Mouse (Mus musculus) urinary bladder, postnatal 14 days (tissue): ENCODE measurements around the gene Snx30.

ENCODE experiments used
- DNase-seq: peaks from one replicate; pipeline ENCODE4 v3.0.0; 2021; ENCODE audit warnings: low spot score

Snx30 gene

DNA sequence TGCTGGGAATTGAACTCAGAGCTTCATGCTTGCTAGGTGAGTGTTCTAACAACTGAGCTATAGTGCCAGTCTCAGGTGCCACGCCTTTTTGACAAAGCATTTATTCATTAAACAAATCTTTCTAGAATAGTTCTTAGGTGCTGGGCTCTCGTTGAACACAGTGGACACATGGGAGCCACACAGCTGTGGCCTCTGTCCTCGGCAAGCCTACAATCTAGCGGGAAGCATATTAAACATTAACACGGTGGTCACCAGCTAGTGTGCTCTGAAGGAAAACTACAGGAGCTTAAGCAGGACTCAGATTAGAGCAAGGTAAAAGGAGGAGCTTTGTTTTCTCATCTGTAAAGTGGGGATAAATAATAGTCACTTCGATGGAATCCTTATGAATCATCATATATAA lies 101.5 kb downstream of the Snx30 start:
- DNase-seq, result no peak

DNA sequence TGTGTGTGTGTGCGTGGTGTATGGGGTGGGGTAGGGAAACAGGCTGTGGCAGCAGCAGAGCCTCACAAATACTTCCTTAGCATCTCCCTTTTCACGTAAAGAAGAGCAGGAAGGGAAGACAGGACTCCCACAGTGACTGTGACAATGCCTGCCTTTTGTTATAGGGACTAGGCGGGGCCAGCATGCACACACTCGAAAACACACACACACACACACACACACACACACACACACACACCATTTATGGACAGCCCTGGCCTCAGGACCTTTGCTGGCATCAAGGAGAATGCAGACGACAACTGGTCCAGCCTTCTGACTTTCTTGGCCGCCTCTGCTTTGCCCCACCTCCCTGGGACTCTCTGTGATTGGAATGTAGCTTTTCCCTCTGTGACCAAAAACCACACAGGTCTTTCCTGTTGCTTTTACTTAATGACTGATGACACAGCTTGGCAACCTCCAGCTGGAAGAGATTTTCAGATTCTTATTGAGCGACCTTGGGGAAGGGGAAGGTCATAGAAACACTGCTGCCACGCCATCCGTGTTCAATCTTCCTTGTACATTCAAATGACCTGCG lies 102.1 kb downstream of the Snx30 start:
- DNase-seq, result peak; percentile 8

- DNase-seq, result no peak
Measured at GRCm38 (mm10) chr4:59908785-59909184, 103.1 kb downstream of the Snx30 start.

DNA sequence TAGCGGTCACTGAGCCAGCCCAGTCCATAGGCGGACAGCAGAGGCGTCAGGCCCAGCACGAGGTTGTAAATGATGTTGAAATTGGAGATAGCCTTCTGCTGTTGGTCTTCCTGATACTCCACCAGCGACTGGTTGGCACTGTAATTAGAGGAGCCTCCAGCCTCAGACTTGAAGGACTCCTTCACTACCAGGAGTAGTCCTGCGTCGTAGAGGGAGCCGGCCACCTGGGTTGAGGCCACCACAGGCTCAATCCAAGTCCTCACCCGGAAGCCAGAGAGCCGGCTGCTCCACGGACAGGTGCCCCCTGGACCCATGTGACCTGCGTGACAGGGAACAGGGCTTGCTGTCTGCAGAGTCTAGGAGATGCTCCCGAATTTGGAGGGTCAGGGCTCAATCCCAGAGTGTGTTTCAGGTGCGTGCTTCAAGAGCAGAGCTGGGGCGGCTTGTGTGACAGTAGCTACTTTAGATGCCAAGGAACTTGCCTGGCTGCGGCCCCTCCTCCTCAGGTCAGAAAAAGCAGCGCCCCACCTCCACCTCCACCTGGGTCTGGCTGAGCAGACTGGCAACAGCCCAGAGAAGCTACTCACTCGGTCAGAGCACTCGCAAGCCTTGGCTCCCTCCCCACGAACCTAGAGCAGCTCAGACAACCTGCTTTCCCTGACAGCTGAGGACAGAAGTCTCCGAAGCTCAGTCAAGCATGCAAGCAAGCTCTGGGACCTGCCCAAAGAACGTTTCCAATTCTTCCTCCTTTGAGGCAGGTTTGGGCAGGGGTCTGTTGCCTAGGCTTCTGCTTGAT lies 109.2 kb downstream of the Snx30 start, which contains the start of gene Slc46a2:
Slc46a2 (minus strand) TSS at position 449 of the 796 bp plus-strand sequence.
- peak; percentile 44 for DNase-seq

DNA sequence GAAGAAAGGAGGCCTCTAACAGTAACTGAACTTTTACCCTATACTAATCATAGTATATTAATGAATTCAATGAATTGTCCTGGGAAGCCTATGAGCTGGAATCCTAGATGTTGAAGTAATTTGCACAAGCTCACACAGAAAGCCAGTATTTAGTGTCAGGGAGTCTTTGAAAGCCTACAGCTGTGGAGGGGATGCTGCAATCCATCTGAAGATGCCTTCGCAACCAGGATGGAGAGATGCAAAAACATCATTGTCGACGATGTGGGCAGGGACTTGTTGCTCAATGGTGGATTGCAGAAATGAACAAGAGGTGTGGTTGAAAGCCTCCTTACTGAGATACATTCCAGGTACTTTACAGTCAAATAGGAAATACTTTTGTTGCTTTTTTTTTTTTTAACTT lies 112.3 kb downstream of the Snx30 start:
- no peak for DNase-seq

DNA sequence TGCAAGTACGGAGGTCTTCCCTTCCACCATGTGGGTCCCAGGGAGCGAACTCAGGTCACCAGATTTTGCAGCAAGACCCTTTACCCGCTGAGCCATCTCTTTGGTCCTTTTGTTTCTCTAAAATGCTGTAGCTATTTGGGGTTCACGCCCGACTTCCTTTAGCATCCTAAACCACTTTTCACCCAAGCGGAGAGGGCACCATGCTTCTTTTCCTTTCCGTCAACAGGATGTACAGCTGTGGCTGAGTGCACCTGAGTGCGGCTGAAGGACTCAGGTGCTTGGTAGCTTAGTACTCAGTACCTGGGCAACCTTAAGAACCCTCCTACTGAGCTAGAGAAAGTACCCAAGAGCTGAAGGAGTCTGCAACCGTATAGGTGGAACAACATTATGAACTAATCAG lies 119.4 kb downstream of the Snx30 start:
- DNase-seq, result no peak

GRCm38 (mm10) chr4:59927666-59928065 lies 122.0 kb downstream of the Snx30 start:
- DNase-seq, result no peak

DNA sequence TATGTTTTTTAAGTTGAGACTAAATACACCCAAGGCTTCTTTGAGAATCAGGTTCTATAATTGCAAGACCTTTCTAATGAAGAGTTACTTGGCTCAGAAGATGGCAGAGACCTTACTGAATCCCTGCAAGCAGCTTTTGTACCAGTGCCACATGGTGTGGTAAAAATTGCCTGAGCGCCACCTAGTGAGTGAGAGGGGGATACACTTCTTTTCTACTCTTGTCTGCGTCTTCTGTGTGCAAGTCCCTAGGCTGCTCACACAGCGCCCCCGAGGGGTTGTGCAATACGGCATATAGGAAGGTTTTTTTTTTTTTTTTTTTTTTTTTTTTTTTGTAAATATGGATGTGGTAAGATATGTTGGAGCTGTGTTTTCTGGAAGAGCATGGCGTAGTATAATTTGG lies 122.7 kb downstream of the Snx30 start:
- DNase-seq, result peak; percentile 78

- peak; percentile 22 for DNase-seq
Measured at GRCm38 (mm10) chr4:59932505-59933281, 127.1 kb downstream of the Snx30 start.

- DNase-seq, result no peak
Measured at GRCm38 (mm10) chr4:59937543-59937942, 131.9 kb downstream of the Snx30 start.
